Mouse (Mus musculus): Measurements from ENCODE around the gene Klrb1c. TPM values are rescaled to one million over a fixed set of nuclear protein-coding genes. Genes with fewer than 3 reads are reported as not detected.
A peak's percentile ranks its signal among the peaks of the same experiment; 100 is the strongest.
"Not testable (repeated sequence)": the region's sequence is repeated elsewhere in the genome, so short reads cannot be mapped to it uniquely, and the experiment has no call there.

The Klrb1c gene
- total RNA-seq, 2 experiments from 2014 or later = 0.14 TPM; not detected in 1

DNA sequence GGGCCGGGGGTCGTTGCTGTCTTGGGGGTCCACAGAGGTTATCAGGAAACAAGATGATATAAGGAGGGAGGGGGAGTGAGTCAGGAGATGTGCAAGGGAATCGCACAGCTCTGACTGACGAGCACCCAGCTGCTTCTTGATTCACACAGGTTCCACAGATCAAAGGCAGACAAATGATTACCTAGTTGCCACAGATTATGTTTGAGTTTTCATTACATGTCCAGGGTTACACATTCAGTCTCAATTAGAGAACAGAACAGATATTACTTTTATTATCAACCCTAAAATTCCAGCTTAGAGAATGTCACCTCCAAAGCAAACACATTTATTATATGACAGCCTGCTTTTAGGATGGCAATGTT is 33.6 kb downstream of the Klrb1c start:
- DNase-seq = not testable (repeated sequence)

DNA sequence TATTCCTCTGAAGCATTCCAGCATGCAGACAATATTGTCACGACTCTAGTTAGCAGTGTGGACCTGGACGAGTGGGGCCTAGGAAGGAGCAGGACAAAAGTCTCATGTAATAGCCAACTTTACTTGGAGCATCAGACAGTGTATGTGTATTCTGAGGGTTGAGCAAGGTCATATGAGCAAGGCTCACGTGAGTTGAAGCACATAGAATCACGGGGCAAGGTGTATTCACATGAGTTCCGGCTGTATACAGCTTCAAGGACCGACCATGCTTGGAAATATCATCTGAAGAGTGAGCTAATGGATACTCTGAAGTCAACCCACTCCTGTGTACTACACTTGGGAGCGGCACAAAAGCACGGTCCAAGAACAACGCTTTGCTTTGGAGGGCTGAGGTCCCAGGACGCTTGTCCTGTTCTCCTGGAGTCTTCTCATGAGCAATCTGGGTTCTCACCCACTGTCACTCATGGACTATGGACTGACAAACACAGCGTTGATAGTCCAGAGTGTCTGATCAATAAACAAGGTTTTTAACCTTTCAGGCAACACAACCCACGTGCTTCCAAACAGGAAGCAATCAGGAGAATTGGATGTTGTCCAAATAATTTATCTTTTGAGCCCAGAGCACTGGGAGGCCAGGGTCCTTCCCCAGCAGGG is 34.1 kb downstream of the Klrb1c start:
- not testable (repeated sequence) for DNase-seq

DNA sequence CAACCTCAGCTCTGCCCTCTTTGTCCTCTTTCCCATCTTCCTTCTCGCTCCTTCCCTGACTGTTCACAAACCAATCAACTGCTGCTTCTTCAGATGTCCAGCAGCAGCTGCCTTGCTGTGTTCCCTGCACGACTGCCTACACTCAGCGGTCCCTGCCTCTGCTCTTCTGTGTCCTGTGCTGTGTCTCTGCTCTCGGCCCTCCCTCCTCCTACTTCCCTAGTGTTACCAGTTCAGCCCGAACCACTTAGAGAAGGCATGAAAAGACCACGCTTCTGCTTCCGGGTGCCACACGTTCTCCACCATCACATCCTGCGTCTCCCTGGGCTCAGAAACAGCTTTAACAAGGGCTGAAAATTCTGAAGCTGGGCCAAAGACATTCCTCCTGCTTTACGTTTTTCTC is 34.8 kb downstream of the Klrb1c start:
- DNase-seq = not testable (repeated sequence)

DNA sequence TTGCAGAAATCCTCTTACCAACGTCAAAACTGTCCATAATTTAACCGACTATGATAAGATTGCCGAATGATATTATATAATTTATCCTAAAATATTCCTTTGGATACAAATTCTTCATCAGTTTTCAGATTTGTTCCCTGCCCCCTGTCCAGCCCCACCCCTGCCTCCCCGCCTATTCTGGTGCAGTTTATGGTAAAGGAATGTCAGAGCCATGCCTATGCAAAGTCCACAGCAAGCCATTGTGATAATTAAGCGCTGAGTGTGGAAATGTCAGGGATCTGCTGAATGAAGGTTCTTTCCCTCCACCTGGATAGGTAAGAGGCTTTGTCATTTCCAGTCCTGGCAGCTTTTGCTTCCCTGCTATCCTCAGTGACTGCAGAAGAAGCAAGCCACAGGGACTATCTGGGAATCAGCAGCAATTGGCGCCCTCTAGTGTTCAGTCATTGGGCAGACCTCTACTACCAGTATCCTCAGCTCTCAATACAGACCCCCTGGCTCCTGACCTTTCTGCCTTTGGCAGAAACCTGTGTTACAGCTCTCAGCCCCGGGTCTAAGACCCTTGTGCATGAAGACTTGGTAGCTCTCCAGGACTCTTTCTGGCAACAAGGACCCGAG is 35.3 kb downstream of the Klrb1c start:
- peak; percentile 72 for DNase-seq

DNA sequence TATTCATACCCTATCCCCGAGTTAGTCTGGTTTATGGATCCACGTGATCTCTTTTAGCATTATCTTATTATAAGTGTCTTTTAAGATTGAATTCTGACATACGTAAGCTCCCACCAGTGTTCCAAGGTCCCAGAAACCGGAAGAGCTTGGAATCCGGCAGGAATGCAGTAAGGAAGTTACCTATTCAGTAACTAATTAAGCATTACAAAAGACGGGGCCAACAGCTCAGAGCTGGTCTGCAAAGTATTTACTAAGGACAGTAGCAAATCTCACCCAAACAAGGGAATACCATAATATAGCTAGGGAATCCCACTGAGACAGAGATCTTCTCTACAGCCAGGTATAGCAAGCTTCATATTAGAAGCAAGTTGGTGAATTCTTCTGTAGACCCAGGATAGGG is 42.0 kb downstream of the Klrb1c start:
- DNase-seq = not testable (repeated sequence)

DNA sequence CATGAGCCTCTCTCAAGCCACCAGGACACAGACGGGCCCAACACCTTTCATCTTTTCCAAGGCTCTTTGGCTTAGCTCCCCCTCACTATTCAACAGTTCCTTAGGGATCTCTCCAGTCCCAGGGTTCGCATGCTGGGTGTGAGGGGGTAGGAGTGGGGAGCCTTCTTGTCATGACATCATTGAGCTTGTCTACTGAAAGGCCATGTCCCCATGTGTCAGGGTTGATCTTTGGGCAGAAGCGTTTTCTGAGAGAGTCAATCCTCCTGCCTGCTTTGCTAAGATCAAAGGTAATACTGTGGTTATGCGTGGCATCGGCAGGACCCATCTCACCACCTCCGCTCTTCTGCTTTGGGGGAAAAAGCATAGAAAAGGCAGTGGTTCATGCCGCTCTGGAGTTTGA is 51.6 kb downstream of the Klrb1c start:
- DNase-seq = no peak

DNA sequence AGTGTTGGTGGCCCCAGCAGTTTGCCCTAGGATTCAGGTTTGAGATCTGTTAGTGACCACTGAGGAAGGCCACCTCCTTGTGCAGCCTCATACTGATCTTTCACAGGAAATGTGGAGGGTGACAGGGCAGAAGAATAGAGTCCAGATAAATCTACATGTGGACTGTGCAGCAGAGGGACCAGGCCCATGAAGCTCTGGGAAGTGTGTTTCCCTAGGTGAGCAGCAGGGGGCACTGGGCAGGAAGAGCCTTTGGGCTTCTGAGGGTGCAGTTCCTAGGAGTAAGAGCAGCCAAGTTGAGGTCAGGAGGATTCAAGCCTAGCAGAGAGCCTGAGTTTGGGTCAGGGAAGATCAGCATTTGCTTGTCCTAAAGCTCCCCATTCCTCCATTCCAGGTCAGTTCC is 52.9 kb downstream of the Klrb1c start:
- peak; percentile 18 for DNase-seq

DNA sequence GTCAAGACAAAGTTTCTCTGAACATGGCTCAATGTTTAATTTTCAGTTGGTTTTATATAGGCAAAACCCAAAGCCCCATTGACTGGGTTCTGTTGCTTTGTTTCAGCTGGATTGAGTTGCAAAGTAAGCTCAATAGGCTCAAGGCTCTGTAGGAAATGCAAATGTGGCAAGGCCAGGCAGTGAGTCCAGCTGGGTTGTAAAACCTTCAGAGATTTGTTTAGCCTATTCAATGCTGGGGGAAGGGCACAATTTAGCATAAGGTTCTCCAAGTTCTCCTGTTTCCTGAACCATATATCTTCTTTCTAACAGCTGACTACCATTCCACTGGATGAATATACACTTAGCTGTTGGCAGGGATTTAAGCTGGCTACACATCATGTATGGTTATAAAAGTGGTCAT is 54.1 kb downstream of the Klrb1c start:
- no peak for DNase-seq

DNA sequence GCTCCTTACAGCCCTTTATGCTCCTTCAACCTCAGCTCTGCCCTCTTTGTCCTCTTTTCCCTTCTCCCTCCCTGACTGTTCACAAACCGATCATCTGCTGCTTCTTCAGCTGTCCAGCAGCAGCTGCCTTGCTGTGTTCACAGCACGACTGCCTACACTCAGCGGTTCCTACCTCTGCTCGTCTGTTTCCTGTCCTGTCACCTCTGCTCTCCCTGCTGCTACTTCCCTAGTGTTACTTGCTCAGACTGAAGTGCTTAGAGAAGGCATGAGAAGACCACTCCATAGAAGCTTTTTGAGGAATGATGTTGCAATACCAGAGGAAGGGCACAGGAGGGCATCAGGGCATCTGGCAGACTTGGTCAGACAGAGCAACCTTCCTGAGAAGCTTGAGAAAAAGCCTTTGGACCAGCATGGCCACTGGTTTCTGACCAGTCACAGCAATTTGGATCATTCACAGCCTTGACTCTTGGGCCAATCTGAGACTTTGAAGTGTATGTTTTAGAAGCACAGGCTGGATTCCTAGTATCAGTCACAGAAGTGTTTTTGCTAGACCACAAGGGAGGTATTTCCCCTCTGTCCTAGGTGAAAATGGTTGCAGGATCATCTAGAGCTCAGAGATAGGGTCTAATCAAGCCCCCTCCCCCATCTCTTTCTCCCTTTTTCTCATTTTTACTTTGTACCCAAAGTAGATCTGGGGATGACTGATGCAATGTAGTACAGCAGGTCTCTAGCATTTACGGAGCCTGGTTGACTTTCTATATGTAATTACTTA is 54.9 kb downstream of the Klrb1c start:
- no peak for DNase-seq

DNA sequence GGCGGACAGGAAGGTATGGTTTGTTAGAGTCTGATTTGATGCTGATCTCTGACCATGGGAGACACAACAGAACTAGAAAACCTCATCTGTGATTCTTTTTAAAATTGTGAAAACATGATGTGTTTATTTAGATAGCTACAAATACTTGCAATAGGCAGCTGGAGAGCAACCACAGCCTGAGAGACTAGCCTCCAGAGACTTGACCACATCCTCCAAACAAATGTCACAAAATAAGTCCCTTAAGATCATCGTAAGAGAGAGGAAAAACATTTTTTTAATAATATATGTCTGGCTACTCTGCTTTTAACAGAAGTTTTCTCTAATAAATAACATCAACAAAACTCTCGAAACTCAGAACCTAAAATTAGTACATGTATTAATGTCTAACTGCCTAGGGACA is 57.0 kb downstream of the Klrb1c start:
- no peak for DNase-seq

Other genes with a start within 250 kb of the Klrb1c start
- gene A2ml1, start 207.6 kb downstream of the Klrb1c start, total RNA-seq (2021) = not detected
- gene Klrb1a, start 165.7 kb downstream of the Klrb1c start, total RNA-seq (2021) = not detected
- gene Clec2h, start 126.8 kb downstream of the Klrb1c start, total RNA-seq (2021) = not detected
- gene Klrb1, start 66.2 kb downstream of the Klrb1c start, total RNA-seq (2021) = not detected
- gene Gm44511, start 37.1 kb upstream of the Klrb1c start, total RNA-seq (2021) = not detected
- not detected for gene Klrb1b, start 37.1 kb upstream of the Klrb1c start, total RNA-seq (2021)
- under 1 TPM in 1 of 2 experiments, not detected in 1; 0.16 TPM for gene Clec2i, start 98.4 kb upstream of the Klrb1c start, total RNA-seq (2021)
- gene BC035044, start 101.9 kb upstream of the Klrb1c start, total RNA-seq (2021) = under 1 TPM; 0.14 to 0.54 TPM
- gene Clec2g, start 145.2 kb upstream of the Klrb1c start, total RNA-seq (2021) = 1 to 10 TPM; 2.2 to 3.1 TPM

Measured in gastrocnemius, postnatal 10 days (tissue).